Mouse (Mus musculus): ENCODE measurements around the gene Myo1e.

The Myo1e gene

DNA sequence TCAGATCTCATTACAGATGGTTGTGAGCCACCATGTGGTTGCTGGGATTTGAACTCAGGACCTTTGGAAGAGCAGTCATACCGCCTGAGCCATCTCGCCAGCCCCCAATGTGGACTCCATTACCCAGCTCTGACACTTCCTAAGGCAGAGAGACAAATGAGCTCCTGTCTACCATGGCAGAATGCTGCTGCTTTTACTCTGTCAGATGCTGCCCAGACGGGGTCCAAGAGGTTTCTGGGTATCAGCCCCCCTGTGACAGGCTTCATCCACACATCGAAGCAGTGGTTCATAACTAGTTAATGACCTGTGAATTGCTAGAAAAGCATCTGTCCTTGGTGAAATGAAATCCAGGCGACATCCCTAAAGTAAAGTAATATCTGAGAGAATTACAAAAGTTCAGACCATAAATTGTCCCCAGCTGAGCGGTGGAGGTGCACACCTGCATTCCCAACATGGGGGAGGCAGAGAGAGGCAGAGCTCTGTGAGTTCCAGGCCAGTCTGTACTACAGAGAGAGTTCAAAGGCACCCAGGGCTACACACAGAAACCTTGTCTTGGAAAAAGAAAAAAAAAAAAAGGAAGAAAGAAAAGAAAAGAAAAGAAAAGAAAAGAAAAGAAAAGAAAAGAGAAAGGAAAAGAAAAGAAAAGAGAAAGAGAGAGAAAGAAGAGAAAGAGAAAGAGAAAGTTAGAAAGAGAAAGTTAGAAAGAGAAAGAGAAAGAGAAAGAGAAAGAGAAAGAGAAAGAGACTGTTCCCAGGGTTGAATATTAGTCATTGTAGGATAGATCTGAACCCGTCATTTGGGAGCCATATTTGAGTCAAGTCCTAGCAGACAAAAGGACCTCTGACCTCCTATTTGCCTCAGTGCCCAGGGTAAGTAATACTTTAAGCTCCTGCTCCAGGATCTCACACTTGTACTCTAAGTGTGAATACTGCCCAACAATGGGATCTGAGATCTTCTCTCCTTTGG is 172.6 kb downstream of the Myo1e start:
- no peak for DNase-seq

DNA sequence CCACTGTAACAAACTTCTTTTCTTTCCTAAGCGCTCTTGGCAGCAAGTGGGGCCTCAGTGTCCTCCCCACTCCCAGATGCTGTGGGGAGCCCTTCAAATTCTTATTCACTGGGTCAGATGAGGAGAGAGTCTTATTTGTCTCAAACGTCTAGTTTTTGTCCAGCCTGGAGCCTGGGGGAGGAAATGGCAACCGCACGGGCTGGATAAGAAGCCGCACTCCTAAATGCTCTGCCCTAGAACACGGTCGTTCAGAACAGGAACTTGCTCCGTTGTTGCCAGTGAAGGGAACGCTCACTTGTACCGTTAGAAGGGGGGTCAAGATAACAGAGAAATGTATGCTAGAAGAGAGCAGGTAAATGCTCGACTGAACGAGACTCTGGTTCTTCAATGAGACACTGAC is 174.9 kb downstream of the Myo1e start:
- DNase-seq = no peak

DNA sequence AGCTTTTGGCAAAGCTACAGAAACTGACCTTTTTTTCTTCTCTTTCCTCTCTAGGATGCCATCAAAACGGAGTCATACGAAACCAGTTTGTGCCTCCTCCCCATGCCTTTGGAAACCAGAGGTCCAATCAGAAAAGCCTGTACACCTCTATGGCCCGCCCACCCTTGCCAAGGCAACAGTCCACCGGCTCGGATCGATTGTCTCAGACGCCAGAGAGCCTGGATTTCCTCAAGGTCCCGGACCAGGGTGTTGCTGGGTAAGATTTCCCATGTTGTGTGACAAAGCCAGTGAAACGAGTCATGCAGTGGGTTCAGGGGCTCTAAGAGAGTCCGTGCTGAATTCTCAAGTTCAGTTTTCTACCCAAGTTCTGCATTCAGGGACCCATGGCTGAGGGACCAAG is 176.6 kb downstream of the Myo1e start:
- no peak for DNase-seq

DNA sequence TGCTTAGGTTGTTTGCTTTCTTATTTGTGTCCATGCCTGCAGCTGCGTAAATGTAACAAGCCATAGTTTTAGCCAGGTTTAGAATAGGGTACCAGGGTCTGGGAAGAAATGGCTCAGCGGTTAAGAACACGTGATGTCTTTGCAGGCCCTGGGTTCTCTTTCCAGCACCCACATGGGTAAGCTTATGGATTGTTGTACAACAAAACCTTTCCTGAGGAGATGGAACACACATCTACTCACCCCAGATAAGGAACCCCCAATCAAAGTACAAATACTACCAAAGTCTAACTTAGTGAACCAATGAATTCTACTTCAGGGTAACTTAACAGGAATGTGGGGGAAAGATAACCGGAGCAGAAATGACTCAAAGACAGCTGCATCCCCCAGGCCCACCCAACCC is 177.3 kb downstream of the Myo1e start:
- no peak for DNase-seq

DNA sequence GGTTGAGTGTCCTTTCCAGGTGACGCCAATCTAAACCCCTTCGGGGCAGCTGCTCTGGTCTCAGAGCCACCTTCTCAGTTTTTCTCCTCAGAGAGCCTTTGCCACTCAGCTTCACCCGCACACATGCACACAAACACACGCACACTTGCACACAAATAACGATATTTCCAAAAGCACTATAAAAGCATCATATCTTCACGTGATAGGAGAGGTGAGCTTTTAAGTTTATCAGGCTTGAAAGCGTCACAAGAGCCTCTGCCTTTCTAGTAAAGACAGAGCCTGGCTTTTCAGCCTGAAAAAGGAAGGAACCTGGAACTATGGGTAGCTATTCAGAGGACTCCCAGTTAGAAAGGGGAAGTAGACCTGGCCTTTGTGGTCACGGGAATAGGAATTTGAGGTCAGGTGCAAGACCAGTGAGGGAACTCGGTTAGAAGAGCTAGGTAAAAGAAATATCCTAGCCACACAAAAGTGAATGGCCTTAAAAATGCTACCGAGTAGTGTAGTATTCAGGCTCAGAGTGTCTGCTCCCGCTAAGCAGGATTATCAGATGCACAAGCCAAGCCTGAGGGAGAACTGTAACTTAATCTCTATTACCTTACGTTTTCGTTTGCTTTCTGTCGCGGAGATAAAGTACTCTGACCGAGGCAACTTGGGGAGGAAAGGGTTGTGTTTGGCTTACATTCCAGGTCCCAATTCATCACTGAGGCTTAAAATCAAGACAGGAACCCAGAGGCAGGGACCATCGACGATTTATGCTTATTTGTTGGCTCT is 178.0 kb downstream of the Myo1e start:
- no peak for DNase-seq

DNA sequence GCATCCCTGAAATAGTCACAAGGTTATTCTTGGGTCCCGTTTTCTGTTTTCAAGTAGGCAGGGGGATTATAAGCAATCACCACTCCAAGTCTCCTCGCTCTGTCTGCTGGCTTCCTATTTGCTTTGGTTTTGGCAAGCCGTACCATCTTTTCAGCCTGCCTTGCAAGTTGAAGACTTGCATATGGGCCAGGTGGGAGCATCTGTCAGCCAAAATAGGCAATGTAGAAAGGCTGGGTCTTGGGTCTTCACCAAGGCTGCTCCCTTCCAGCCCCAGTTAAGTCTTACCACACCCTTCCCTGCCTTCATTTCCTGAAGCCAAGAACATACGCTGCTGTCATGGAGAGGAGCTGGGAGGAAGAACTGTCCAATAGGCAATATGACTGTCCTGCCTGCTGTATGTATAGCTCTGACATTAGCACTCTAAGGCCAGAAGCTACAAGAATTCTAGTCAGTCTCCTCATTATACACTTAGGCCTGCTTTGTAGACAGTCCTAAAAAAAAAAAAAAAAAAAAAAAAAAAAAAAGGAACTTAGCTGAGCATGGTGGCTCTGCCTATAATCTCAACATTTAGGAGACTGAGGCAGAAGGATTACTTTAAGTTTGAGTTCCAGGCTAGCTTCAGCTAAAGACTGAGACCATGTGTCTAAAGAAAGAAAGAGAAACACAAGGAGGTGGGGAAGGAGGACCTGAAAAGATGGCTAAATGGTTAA is 180.4 kb downstream of the Myo1e start:
- DNase-seq = no peak

DNA sequence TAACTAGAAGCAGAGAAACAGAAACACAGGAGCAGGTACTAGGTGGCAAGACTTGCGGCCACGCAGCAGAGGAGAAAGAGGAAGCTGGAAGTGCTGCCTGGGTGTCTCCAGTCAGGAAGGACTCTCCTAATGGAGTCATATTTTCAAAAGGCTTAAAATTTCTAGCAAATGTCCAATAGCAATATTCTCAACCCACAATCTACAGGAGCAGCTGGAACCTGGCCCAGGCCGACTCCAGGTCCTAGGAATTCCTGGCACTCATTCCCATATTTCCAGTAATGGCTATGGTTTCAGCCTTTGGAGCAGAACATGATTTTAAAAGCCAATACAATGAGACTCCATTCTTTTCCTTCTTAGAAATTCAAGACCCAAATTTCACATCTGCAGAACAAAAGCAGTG is 182.4 kb downstream of the Myo1e start:
- no peak for DNase-seq

DNA sequence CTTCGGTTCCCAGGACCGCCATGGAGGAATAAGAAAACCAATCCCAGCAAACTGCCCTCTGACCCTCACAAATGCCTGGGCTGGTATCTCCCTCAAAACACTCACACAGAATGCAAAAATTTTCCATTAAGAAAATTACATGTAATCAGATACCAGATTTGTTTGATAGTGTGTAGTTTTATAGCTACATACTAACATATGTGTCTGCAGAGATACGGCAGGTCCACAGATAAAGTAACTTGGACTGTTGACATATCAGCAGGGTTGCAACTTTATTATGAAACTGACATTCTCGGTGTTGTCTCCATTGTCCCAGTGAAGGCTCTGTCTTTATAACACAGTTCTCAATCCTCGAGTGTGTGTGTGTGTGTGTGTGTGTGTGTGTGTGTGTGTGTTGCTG is 183.9 kb downstream of the Myo1e start:
- no peak for DNase-seq

DNA sequence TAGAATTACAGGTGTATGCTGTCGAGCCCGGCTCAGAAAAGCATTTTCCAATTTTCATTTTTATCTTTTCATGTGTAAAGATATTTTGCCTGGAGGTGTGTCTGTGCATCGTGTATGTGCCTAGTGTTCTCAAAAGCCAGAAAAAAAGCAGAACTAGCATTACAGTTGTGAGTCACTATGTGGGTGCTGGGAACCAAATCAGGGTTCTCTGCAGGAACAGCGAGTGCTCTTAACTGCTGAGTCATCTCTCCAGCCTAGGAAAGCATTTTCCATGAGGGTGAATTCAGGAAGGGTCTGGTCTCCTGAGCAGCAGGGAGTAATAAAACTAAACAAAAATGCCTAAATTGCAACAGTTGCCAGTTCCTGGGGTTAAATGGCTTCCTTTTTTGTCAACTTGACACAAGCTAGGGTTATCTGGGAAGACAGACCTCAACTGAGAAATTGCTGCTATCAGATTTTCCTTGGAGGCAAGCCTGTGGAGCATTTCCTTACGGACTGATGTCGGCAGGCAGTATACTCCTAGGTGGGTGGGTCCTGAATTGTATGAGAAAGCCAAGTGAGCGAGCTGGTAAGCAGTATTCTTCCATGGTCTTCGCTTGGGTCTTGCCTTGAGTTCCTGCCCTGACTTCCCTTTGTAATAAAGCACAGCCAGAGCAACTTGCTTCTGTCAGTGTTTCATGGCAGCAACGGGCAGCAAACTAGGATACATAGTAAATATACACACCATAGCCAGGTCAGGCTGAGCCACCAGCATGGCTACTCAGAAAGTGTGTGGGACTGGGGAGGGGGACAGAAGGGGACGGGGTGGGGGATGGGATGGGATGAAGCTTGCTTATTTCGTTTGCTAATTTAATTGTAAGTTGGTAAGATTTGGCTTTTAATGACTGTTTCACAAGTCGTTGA is 184.8 kb downstream of the Myo1e start:
- no peak for DNase-seq

DNA sequence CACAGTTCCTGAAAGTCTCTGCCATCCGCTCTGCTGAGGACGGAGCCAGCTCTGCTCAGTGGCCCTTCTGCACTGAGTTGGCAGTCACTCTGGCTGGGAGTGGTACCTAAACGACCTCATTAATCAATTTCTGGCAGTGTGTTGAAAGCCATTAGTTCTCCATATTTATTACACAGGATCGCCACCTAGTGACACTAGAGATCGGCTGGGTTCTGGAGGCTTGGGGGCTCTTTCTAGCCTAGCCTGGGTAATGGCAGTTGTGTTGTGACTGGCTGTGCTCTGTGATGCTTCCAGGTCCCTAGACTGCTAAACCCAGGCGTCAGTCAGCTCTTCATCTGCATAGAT is 185.4 kb downstream of the Myo1e start:
- peak; percentile 28 for DNase-seq

DNA sequence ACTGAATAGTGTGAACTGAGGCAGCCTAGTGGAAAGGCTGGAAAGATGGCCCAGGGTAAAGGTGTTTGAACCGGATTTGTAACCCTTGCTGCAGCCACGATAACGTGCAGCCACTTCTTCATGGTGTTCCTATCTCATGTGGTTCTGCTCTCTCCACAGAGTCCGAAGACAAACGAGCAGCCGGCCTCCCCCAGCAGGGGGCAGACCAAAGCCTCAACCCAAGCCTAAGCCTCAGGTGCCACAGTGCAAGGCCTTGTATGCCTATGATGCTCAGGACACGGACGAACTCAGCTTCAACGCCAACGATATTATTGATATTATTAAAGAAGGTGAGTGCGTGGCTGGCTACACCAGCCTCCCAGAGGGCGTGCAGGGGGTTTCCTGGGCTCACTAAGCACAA is 188.5 kb downstream of the Myo1e start:
- peak; percentile 27 for DNase-seq

DNA sequence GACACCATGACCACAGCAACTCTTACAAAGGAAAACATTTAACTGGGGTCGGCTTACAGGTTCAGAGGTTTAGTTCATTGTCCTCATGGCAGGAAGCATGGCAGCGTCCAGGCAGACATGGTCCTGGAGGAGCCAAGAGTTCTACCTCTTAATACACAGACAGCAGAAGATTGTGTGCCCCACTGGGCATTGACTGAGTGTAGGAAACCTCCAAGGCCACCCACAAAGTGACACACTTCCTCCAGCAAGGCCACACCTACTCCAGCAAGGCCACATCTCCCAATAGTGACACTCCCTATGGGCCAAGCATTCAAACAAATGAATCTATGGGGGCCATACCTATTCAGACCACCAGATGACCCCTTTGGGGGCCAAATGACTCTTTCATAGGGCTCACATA is 188.9 kb downstream of the Myo1e start:
- DNase-seq = no peak

DNA sequence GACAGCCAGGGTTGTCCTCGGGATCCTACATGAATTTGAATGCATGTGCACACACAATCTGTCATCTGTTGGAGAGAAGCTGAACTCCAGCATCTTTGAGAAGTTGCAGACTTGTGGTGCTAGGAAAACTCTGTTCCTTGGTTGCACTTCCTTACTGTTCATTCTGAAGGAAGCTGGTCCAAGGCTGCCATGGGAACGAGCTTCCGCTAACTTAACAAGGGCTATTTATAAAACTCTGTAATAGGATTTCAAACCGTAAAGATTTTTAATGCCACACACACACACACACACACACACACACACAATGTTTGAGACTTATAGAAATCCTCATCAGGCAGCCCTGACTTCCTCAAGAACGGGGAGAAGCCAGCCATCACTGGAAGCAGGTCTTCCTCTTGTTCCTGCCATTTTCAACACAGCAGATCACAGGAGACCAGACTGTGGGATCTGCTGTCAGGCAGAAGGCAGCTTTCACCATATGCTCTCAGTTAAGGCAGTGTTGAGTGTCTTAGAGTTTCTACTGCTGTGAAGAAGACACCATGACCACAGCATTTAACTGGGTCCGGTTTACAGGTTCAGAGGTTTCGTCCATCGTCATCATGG is 194.9 kb downstream of the Myo1e start:
- no peak for DNase-seq

DNA sequence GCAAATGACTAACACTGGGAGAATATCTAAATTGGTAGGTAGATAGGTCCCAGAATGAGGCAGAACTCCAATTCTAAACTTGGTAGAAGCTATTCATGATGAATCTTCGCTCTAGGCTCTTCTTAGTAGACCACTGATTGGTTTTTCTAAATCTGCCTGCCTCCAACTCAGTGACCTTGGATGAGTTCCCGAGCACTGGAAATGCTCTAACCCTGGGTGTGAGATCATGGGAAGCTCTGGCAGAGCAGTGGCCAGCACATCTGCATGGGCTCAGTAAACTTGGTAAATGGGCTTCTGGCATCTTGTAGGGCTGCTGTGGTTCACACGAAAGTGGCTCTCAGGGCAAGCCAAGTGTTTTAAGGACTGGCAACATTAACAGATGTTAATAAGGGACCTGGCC is 199.4 kb downstream of the Myo1e start:
- DNase-seq = no peak

DNA sequence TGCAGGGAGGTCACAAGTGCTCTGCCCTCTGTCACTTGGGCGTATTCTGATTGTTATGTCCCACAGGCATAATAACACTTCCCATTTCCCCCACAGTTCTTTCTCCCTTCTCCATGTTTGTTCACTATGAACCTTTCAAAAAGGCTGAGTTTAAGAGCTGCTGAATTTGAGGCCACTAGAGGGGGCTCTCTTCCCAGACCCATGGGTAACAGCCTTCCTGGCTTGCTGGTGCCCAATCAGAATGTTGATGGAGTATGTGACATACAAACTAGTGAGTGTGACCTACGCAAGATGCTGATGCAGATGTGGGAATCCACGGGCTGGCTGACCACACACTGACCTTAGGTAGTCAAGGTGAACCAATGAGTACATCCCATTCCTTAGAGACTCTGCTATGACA is 201.6 kb downstream of the Myo1e start:
- peak; percentile 50 for DNase-seq

DNA sequence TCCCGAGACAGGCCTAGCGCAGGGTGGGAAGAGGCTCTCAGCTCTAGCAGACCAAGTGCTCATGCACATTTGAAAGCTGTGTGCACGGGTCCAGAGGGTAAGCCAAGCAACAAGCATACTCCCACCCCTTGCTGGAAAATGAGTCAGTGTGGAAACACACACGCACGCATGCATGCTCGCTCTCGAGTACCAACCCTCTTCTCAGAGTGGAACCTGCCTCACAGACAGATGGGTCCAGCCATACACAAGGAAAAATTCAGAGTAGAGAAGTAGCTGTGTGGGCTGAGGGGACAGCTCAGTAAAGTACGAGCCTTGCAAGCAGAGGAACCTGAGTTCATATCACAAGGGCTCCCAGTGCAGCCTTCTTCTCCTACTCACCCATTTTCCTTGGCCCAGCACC is 202.6 kb downstream of the Myo1e start:
- DNase-seq = no peak

DNA sequence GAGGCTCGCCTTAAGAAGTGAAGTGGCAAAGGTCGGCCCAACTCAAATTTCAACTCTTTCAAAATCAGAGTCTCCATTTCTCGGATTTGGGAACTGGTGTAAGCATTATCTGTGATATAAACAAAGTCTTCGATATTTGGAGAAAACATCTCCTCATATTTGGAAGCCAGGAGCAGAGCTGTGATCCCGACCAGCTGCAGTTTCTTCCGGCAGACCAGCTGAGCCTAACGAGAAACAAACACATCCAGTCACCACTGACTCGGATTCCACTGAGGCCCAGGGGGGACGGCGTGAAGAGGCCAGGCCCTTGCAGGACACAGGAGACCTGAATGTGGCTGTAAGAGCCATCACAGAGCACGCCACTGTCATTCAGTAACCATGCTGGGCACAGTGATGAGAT is 203.5 kb downstream of the Myo1e start:
- peak; percentile 10 for DNase-seq

DNA sequence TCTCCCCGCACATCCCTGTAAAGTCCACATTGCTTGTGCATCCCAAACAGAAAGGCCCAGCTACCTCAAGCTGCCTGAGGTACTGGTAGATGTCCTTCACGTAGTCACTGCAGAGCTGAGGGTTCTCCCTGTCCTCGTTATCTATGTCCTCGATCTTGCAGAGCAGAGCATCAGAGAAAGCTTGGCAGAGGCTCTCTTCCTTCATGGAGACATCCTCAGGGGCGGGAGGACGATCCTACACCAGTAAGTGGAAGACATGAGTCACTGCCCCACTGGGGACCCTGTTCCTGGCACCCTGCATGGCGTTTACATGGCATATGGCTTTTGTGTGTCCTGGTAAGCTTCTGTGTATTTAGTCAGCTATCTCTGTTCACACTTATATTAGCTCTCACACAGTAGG is 205.9 kb downstream of the Myo1e start:
- DNase-seq = no peak

DNA sequence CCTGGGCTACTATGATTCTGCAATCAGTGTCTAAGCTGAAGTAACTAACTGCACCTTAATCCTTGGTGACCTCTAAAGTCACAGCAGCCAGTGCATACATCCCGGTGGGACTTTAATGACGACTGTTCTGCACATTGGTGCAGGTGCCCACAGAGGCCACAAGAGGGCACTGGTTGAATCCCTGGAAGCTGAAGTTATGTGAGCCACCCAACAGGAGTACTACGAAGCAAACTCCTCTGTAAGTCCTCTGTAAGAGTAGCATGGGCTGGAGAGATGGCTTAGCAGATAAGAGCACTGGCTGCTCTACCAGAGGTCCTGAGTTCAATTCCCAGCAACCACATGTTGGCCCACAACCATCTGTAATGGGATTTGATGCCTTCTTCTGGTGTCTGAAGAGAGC is 209.3 kb downstream of the Myo1e start:
- DNase-seq = no peak

DNA sequence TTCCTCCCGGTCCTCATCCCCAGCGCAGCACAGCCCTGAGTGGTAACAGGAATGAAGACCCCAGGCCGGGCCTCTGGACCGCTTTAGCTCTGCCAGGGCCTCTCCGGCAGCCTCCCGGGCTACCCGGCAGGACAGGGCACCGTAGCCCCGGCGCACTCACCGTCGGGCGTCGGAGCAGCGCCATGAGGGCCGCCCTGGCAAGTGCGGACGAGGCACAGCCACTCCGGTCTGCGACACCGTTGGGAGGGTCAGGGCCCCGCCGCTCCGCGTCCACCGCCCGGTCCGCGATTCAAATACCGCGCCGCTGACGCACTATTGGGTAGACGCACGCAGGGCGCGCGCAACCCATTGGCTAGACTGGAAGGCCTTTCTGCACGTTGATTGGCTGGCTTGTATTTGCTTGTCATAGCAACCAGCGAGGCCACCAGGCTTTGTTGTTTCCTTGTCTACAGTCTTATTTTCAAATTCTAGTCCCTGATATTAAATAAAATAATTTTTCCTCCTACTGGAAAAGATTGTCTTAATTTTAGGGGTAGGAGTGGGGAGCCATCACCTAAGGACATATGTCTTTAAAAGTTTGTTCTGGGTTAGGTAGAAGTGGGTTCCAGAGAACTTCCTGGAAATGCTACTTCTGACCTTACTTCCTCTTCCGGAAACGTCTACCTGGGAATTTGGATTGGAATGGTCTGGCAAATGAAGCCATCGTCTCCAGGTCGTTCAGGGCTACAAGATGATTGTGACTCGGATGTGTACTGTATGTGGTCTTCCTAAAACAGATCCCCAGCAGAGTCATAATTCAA is 214.3 kb downstream of the Myo1e start, which contains the start of gene Ccnb2:
Gene Ccnb2 (minus strand): TSS at position 291 of the 800 bp plus-strand sequence.
- DNase-seq = peak; percentile 89

DNA sequence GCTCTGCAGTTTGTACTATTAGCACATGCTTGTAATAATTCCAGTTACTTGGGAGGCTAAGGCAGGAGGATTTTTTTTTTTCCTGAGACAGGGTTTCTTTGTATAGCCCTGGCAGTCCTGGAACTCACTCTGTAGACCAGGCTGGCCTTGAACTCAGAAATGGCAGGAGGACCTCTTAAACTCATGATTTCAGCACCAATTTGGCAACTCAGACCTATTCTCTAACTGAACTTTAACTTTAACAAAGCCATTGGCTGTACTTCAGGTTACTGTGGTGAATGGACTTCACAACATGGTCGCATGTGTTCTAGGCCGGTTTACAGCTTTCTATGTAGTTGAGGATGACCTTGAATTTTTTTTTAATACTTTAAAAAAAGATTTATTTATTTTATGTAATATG is 215.5 kb downstream of the Myo1e start:
- no peak for DNase-seq
